Mouse (Mus musculus) intestine, embryonic 16.5 days (tissue): ENCODE measurements around the gene Wsb1. TPM values are rescaled to one million over a fixed set of nuclear protein-coding genes. Genes with fewer than 3 reads are reported as not detected.
A peak's percentile ranks its signal among the peaks of the same experiment; 100 is the strongest.

Experiments
- ATAC-seq: fragments of 200-750 bp; cut with Nextera tagmentation; 2 replicates; pipeline ENCODE4 v1.8.0; 2017; ENCODE audit warnings: moderate TSS enrichment, moderate library complexity
- H3K27ac ChIP-seq: fragments of 300-500 bp; sonication (generic); 2 replicates; pipeline ENCODE4 v1.5.1; 2014; ENCODE audit warnings: mild to moderate bottlenecking, low read length
- H3K27me3 ChIP-seq: fragments of 300-500 bp; sonication (generic); replicated peaks from 2 replicates; pipeline ENCODE4 v1.6.1; 2014; ENCODE audit warnings: low read length, control low read depth, mixed read lengths; ENCODE audit not compliant: control insufficient read depth, insufficient read depth
- H3K36me3 ChIP-seq: fragments of 300-500 bp; sonication (generic); 2 replicates; pipeline ENCODE4 v1.6.1; 2014; ENCODE audit warnings: low read length, control low read depth; ENCODE audit not compliant: control insufficient read depth, insufficient read depth
- H3K4me1 ChIP-seq: fragments of 300-500 bp; sonication (generic); 2 replicates; pipeline ENCODE4 v1.6.1; 2014; ENCODE audit warnings: low read length, control low read depth, mixed read lengths; ENCODE audit not compliant: control insufficient read depth, insufficient read depth
- H3K4me2 ChIP-seq: fragments of 300-500 bp; sonication (generic); 2 replicates; pipeline ENCODE4 v1.6.1; 2014; ENCODE audit warnings: low read depth, low read length, control low read depth
- H3K4me3 ChIP-seq: fragments of 300-500 bp; sonication (generic); 2 replicates; pipeline ENCODE4 v1.5.1; 2014; ENCODE audit warnings: mild to moderate bottlenecking, low read length
- H3K9ac ChIP-seq: fragments of 300-500 bp; sonication (generic); 2 replicates; pipeline ENCODE4 v1.6.1; 2014; ENCODE audit warnings: low read depth, low read length
- H3K9me3 ChIP-seq: fragments of 300-500 bp; sonication (generic); 2 replicates; pipeline ENCODE4 v1.6.1; 2016; ENCODE audit warnings: low read length, control low read depth; ENCODE audit not compliant: control insufficient read depth
- WGBS: fragments of 180-500 bp; shearing (Covaris S2); extraction: QIAGEN DNeasy Blood & Tissue Kit; methylation state at CpG from one replicate; pipeline ENCODE4 v1.1.7; 2014; 5-methylcytosine and 5-hydroxymethylcytosine counted together
- polyA plus RNA-seq: library from polyadenylated mRNA; unstranded; fragments of >200 nt; fragmentation: Nextera tagmentation; extraction: Ambion mirVana; gene quantifications from 2 replicates; pipeline ENCODE4 v1.2.1, GENCODE M21; 2015

Wsb1 gene
- polyA plus RNA-seq, 1 experiment from 2014 or later: 158 TPM

- Histone ChIP-seq H3K4me1 (peaks cover 1% of the 10 kb centered on the region), H3K27ac (no peak overlapping the region), H3K4me2 (no peak overlapping the region), H3K27me3 (no peaks in the 10 kb centered on the region), H3K4me3 (no peak overlapping the region), H3K9me3 (no peaks in the 10 kb centered on the region), H3K9ac (no peak overlapping the region), H3K36me3 (no peaks in the 10 kb centered on the region)
- ATAC-seq: no peak
- 54% methylated on average over 5 of the region's 5 CpGs for whole genome bisulfite sequencing
Measured at GRCm38 (mm10) chr11:79209113-79209512, 45.4 kb downstream of the Wsb1 start.

- no peaks in the 10 kb centered on the region for H3K27me3 ChIP-seq
- ATAC-seq: no peak
- H3K4me1 ChIP-seq: no peaks in the 10 kb centered on the region
- no peak overlapping the region for H3K4me3 ChIP-seq
- 96% methylated on average over 4 of the region's 4 CpGs for WGBS
- H3K9me3 ChIP-seq: no peaks in the 10 kb centered on the region
- no peak overlapping the region for H3K4me2 ChIP-seq
- H3K36me3 ChIP-seq: no peaks in the 10 kb centered on the region
- H3K27ac ChIP-seq: no peak overlapping the region
- H3K9ac ChIP-seq: no peak overlapping the region
Measured at GRCm38 (mm10) chr11:79208462-79208861, 46.0 kb downstream of the Wsb1 start.

GRCm38 (mm10) chr11:79207691-79208090, 46.8 kb downstream of the Wsb1 start:
- H3K9ac ChIP-seq: no peak overlapping the region
- H3K4me2 ChIP-seq: no peak overlapping the region
- H3K4me1 ChIP-seq: no peaks in the 10 kb centered on the region
- H3K27ac ChIP-seq: no peak overlapping the region
- no peaks in the 10 kb centered on the region for H3K36me3 ChIP-seq
- no peak for ATAC-seq
- no peak overlapping the region for H3K4me3 ChIP-seq
- no peaks in the 10 kb centered on the region for H3K27me3 ChIP-seq
- 93% methylated on average over 10 of the region's 10 CpGs for WGBS
- H3K9me3 ChIP-seq: no peaks in the 10 kb centered on the region

DNA sequence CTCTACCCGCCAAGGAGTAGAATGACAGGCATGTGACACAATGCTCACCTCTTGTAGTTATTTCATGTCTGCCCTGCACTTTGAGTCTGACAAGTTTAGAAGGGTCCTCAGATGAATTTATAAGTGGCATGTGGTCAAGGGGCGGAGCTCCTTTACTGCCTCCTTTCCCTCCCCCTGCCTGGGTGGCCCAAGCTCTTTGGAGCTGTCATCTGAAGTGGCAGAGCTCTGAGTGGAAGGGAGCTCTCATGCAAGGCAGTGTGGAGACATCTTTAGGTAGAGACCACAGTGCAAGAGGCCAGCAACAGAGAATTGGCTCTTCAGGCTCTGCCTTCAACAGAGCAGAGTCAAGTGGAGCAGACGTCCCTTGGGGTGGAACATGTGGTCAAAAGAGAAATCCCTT, 50.0 kb downstream of the Wsb1 start:
- Histone ChIP-seq H3K4me2 (no peak overlapping the region), H3K4me1 (peaks cover 8% of the 10 kb centered on the region), H3K9me3 (no peaks in the 10 kb centered on the region), H3K9ac (no peak overlapping the region), H3K27ac (no peak overlapping the region), H3K36me3 (no peaks in the 10 kb centered on the region), H3K4me3 (no peak overlapping the region), H3K27me3 (no peaks in the 10 kb centered on the region)
- ATAC-seq: no peak
- 82% methylated on average over 3 of the region's 3 CpGs for WGBS

GRCm38 (mm10) chr11:79200502-79200901, 54.0 kb downstream of the Wsb1 start:
- Histone ChIP-seq H3K9ac (peak overlapping the region; percentile 27; the same call in 1 of the 2 replicates), H3K27ac (peak overlapping the region; percentile 59), H3K4me2 (no peak overlapping the region), H3K4me3 (no peak overlapping the region), H3K27me3 (no peaks in the 10 kb centered on the region), H3K4me1 (peaks cover 15% of the 10 kb centered on the region), H3K9me3 (no peaks in the 10 kb centered on the region), H3K36me3 (no peaks in the 10 kb centered on the region)
- peak; percentile 65 for ATAC-seq
- WGBS: 29% methylated on average over 7 of the region's 7 CpGs

DNA sequence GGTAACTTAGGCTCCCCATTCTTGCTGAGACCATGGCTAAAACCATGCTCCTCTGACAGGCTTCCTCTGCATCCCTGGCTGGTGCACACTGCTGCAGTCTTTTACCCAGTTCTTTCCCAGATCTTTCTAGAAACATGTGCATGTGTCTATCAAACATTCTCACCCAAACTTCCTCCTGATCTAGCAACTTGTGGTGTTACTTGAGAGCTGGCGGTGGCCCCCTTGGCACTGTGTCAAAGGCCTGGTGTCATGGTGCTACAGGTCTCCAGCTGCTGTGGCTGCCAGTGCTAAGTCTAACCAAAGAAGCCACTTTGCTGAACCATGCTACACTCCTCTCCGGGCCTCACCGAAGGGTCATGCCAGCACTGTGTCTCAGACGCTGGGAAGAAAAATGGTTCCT, 55.9 kb downstream of the Wsb1 start:
- WGBS: 88% methylated on average over 4 of the region's 4 CpGs
- Histone ChIP-seq H3K27ac (no peak overlapping the region), H3K9me3 (no peaks in the 10 kb centered on the region), H3K4me1 (peaks cover 15% of the 10 kb centered on the region), H3K4me2 (no peak overlapping the region), H3K27me3 (no peaks in the 10 kb centered on the region), H3K36me3 (no peaks in the 10 kb centered on the region), H3K4me3 (no peak overlapping the region), H3K9ac (no peak overlapping the region)
- no peak for ATAC-seq

GRCm38 (mm10) chr11:79197846-79198235, 56.6 kb downstream of the Wsb1 start:
- Histone ChIP-seq H3K4me3 (no peak overlapping the region), H3K4me1 (peaks cover 15% of the 10 kb centered on the region), H3K4me2 (no peak overlapping the region), H3K36me3 (no peaks in the 10 kb centered on the region), H3K9ac (no peak overlapping the region), H3K27me3 (no peaks in the 10 kb centered on the region), H3K9me3 (no peaks in the 10 kb centered on the region), H3K27ac (no peak overlapping the region)
- no peak for ATAC-seq
- WGBS: 75% methylated on average over 6 of the region's 6 CpGs

GRCm38 (mm10) chr11:79196876-79197845, 57.3 kb downstream of the Wsb1 start:
- Histone ChIP-seq H3K27ac (no peak overlapping the region), H3K36me3 (no peaks in the 10 kb centered on the region), H3K27me3 (no peaks in the 10 kb centered on the region), H3K9ac (no peak overlapping the region), H3K4me2 (no peak overlapping the region), H3K4me3 (no peak overlapping the region), H3K4me1 (peaks cover 15% of the 10 kb centered on the region), H3K9me3 (no peaks in the 10 kb centered on the region)
- no peak for ATAC-seq
- WGBS: 73% methylated on average over 13 of the region's 13 CpGs

GRCm38 (mm10) chr11:79196196-79196869, 58.1 kb downstream of the Wsb1 start:
- Histone ChIP-seq H3K27ac (no peak overlapping the region), H3K36me3 (no peaks in the 10 kb centered on the region), H3K9ac (no peak overlapping the region), H3K27me3 (no peaks in the 10 kb centered on the region), H3K9me3 (no peaks in the 10 kb centered on the region), H3K4me1 (peaks cover 15% of the 10 kb centered on the region), H3K4me3 (no peak overlapping the region), H3K4me2 (no peak overlapping the region)
- 45% methylated on average over 3 of the region's 3 CpGs for WGBS
- ATAC-seq: no peak
